Mouse (Mus musculus) heart, postnatal 14 days (tissue): ENCODE data around the gene Gm14226. TPM values are rescaled to one million over a fixed set of nuclear protein-coding genes. Genes with fewer than 3 reads are reported as not detected.
"Not testable (repeated sequence)": the region's sequence is repeated elsewhere in the genome, so short reads cannot be mapped to it uniquely, and the experiment has no call there.

Experiments used
- DNase-seq, 2 experiments: peaks; one replicate each; pipeline ENCODE4 v3.0.0; 2021 to 2022
- intact Hi-C: fragments of 180-260 bp; cut with DNase I; formaldehyde crosslinking; loops from one replicate; pipeline ENCODE4 v1.15.1; 2025
- long read RNA-seq, 2 experiments: library from polyadenylated mRNA; stranded (forward); transcript quantifications; one replicate each; pipeline ENCODE4 v2.0.0; 2021
- total RNA-seq, 2 experiments: library from RNA; stranded (reverse); gene quantifications; 2 replicates each; pipeline ENCODE4 v1.2.3; 2021

The Gm14226 gene
- total RNA-seq, result under 1 TPM; 0.12 to 0.24 TPM
- long read RNA-seq, experiment 1, result 0 reads
- long read RNA-seq, experiment 2, result 0 reads

DNA sequence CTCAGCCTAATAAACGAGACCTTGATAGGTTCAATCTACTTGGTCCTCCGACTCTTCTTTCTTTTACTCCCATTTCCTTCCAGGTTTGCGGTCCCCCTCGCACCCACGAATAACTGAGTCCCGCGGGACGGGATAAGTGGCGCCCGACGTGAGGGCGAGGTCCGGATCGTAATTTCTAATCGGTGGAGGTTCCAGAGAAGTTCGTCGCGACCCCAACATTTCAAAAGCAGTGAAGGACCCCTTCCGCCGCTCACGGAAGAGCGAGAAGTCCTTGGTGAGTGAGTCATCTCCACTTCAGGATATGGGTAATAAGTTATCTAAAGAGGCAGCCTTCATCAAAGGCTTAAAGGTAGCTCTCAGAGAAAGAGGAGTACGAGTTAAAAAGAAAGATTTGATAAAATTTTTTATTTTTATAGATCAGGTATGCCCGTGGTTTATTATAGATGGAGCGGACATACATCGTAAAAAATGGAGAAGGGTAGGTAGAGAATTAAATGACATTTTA is at the start of gene Gm14226:
TSS of gene Gm14226 (plus strand) at position 16 of the 505 bp plus-strand sequence.
- DNase-seq, intact Hi-C loops: not testable (repeated sequence)

DNA sequence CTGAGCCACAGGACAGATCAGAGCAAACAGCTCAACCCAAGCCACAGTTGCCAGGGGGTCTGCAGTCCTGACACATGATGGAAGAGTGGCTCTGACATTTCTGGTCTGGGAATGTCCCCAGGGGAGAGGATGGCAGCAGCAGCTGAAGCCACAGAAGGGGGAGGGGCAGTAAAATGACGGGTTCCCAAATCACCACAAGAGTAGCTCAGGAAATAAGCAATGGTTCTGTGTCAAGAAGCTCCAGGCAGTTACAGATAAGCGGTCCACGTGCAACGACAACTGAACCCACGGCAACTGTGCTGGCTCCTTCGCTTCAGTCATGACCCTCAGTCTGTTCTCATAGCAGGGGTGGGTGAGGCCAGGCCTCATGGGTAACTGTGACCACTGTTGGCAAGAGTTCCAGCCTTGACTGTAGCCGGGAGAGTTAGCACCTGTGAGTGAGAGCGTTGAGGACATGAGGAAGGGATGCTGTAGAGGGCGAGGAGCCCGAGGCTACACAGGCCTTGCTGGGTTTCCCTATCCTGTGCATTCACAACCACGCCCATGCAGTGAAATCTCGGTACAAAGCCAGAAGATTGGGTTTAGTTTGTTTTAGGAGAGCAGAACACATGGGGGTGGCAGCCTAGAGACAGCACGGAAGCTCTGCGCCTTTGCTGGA is 48.2 kb upstream of the Gm14226 start:
- not testable (repeated sequence) for DNase-seq
- intact Hi-C loops, result loop anchor here (2.0 kb wide), 1 partner anchor 49 kb away; no protein-coding TSS in a partner anchor

DNA sequence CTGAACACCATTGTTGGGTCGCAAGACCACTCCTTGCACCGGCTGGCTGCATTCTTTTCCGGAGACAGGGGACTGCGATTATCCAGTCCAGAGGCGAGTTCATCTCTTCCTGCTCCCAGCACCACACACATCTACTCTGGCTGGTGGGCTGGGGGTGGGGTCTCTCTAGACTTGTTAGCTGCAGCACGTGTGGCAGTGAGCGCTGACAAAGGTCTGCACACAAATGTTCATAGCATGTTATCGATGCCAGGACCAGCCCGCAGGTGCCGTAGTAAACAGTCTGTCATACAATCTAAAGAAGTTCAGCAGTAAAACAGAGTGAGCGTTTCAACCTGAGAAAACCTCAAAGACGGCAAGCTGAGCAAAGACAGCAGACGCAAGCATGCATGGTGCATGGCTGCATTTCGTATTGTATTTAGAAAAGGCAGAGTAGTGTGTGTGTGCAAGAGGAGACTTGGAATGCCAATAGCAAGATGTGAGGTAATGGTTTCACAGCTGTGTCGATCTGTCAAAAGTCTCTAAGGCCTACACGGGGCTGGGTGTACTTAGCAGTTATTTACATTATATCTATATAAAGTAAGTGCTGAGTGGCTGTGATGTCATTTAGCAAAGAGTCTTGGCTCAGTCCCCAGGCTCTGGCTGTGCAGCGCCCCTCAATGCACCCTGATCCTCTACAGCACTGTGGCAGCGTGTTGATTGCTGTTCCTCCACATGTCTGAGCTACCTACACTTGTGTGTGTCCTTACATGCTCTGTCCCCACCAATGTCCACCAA is 46.0 kb upstream of the Gm14226 start:
- intact Hi-C loops, result loop anchor here (2.0 kb wide), 1 partner anchor 51 kb away; no protein-coding TSS in a partner anchor
- no peak for DNase-seq

DNA sequence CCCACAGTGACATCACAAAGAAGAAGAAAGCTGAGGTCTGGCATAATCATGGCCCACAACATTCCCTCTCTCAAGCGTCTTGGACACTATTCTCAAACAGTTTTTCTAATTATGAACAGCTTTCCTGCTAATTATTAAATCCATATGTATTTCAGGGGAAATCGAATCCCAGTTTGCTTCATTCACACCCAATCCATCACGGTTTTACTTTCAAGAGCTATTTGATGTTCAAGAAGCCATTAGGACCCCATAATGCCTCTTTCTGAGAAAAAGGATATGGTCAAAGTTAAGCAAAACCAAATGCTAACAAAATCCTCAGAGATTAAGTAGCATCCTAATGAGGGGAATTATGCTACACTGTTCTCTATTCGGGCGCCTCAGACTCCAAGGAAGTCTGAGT is 45.1 kb upstream of the Gm14226 start:
- intact Hi-C loops, result no loop called here
- no peak for DNase-seq

DNA sequence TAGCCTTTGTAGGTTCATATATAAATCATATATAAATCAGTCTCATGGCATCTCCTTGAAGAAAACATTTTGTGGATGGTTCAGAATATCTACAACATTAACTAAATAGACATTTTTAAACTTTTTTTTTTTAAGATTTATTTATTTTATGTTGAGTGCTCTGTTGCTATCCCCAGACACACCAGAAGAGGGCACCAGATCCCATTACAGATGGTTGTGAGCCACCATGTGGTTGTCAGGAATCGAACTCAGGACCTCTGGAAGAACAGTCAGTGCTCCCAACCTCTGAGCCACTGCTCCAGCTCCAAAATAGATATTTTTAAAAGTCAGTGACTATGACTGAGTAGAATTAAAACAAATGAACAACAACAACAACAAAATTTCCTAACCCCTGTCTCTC is 31.5 kb upstream of the Gm14226 start:
- no peak for DNase-seq
- intact Hi-C loops, result no loop called here

DNA sequence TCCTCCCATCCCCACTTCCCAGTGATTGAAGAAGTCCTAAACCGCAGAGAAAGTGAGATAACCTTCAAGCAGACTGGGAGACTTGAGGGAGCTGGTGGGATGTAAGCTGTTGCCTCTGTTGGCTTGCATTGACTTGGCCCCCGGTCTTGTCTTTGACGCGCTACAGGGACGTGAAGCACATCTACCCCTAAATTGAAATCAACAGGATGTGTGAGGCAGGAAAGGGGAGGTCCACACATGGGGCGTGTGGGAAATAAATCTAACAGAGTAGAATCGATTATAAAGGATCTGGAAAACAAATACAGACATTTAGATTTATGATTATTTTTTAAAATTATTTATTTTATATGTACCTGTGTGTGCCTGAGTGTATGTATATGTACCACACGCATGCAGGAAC is 26.7 kb upstream of the Gm14226 start:
- intact Hi-C loops, result no loop called here
- DNase-seq, result no peak

DNA sequence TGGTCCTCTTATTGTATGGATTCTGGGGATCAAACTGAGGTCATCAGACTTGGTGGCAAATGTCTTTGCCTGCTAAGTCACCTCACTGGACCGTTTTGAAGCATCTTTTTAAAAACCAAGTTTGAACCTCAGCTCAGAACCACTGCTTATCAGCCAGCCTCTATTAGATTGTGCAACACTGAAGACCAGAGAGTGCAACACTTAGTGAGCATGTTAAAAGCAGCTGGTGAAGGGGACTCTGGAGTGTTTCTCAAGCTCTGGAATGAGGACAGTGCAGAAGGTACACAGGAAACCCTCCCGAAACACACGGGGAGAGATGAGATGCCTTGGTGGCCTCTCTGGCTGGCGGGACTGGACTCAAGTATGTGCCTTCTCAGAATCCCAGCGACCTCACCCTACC is 26.0 kb upstream of the Gm14226 start:
- intact Hi-C loops, result no loop called here
- no peak for DNase-seq

DNA sequence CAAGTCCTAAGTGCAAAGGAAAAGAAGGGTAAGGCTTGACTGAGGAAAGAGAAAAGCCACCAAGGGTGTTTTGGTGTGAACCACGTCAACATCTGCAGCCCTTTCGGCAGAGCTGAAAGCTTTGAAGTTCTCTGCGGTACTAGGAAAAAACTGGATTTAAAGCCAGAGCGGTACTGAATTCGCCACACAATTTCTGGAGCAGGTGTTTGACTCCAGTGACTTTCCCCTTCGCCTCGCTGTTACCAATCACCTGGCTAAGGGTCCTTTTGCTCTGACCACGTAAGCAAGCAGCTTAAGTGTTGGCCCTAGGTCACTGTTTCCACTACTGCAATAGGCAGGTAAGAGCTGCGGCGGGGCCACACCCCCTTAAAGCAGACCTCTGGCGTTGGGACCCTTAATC is 12.6 kb upstream of the Gm14226 start:
- DNase-seq, result no peak
- intact Hi-C loops, result no loop called here

DNA sequence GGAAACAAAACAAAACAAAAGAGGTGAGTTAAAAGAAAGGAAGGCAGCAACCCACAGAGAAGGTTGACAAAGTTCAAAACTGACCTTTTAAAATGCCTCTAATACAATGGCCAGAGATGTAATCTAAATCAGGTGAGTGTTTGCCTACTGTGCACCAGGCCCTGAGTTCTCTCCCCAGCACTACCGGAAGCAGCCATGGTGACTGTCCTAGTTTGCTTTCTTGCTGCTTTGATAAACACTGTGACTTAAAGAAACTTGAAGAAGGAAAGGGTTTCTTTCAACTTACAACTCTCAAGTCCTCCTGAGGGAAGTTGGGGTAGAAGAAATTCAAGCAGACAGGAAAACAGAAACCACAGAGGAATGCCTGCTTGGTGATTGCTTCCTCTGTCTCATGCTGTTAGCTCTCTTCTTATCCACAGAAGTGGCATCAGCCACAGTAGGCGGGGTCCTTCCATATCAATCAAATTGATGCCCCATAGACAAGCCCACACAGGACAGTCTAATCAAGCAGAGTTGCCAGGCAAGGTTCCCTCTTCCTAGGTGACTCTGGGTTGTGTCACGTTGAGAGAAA is 6.9 kb upstream of the Gm14226 start:
- DNase-seq, result no peak
- intact Hi-C loops, result no loop called here

DNA sequence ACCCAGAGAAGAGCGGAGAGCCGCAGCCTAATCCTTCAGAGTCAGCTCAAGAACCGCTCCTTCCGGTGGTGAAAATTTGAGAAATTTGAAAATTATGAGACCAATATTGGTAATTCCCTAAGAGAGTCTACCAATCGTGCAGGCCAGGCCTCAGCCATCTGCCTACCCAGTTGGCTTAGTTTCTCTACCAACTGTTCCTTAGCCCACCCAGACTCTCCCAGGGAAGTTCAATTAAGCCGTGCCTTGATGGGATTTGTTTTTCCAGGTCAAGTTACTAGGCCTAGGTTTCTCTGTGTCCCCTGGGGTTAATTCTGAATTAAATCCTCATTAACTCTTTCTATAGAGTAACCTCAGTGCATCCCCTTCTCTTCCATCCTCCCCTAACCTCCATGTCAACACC is 5.1 kb upstream of the Gm14226 start:
- intact Hi-C loops, result no loop called here
- no peak for DNase-seq

DNA sequence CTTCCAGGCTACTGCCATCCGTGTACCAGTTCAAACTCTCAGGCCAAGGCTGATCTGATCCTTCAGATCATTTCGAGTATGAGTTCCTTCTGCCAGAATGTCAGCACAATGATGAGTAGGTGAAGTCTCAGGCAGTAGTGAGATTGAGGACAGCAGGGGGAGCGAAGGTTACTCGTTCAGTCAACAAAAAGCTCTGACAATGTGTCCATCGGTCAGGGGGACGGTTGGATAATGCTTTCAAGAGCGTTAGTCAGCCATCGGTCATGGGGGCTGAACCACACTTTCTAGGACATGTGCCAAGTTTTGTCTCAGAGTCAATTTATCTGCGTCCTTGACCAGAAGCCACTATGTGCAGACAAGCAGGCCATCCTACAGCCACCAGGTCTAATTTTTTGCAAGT is 1.3 kb upstream of the Gm14226 start:
- intact Hi-C loops, DNase-seq: not testable (repeated sequence)

DNA sequence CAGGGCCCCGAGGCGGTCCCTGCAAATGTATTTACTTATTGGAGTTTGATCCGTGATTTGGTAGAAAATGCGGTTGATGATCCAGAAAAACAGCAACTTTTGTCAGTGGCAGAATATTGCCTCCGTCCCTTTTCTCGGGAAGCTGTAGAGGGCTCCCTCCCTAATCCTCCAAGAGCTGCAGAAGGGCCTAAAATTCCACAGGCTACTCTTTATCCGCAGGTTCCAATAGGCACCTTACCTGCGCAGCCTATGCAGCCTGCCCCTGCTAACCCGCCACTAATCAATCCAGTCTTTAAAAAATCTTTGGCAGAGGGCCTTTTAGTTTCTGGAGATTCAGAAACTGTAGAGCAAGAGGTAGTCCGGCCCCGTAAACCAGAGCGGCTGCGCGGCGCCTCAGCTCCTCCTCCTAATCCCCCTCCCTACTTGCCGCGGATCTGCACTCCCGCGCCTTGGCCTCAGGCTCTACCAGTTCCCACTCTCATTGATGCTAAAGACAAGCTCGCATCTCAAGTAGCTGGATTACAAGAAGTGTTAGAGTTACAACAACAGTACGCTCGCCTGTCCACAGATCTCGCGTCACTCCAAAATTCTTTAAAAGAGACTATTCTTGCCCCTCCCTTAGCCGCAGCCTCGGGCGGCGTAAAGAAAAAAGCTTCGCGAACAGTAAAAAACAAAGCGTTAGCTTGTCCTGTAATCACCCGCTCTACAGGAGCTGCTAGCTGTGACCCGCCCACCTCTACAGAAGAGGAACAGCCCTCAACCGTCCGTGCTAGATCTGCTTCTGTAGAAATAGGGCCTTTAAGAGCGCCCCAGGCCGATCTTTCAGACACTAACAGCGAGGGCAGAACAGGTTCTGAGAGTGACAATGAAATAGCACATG is 936 bp downstream of the Gm14226 start:
- peak; percentile 67 to 68 for DNase-seq
- intact Hi-C loops, result no loop called here

DNA sequence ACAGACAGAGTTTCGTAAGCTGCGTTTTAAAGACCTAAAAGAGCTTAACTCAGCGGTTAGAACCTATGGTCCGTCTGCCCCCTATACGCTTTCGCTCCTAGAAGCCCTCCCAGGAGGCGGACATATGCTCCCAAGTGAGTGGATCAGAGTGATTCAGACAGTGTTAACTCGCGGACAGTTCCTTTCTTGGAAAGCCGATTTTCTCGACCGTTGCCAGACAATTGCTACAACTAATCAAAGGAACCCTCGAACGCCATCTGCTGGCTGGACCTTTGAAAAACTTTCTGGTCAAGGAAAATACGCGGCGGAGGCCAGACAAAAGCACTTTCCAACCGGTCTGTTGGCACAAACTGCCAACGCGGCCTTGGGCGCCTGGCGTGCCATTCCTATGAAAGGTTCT is 1.6 kb downstream of the Gm14226 start:
- DNase-seq, result peak; percentile 88 to 93

DNA sequence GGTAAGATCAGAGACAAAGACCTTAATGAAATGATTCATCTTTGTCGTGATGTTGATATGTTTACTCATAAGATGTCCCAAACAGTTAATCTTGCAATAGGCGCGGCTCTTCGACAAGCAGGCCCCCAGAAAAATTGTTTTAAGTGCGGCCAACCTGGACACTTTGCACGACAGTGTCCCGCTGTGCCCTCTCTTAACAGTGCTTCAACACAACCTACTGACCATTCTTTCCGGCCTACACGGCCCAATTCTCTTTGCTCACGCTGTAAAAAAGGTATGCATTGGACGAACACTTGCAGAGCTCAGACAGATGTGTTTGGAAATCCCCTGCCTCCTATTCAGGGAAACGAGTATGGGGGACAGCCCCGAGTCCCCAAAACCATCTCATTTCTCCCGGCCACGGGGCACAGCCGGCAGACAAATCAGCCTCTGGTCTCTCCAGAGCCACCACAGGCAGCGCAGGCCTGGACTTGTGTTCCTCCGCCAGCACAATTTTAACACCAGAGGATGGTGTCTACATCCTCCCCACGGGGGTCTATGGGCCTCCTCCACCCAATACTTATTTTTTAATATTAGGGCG is 2.3 kb downstream of the Gm14226 start:
- DNase-seq, intact Hi-C loops: not testable (repeated sequence)

More for the DNA sequence above, 1.6 kb downstream of the Gm14226 start:
- intact Hi-C loops, result no loop called here

DNA sequence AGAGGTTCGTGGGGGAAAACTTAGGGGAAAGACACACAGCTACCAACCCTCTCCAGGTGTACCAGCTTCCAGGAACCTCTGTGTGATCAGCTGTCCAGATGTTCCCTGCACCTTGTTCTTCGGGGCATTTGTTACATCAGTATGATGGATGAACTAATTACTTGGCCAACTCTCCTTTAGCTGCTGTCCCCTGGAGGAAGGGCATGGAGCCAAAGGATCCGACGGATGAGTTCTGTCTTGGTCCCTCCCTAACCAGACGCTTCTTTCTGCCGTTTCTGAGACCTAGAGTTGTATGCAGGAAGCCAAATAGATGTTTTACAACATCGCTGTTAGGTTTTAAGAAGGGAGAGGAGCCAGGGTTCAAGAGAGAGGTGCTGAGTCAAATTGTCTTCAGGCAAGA is 12.8 kb downstream of the Gm14226 start:
- intact Hi-C loops, result loop anchor here (1.0 kb wide), 1 partner anchor 17 kb away; no protein-coding TSS in a partner anchor
- no peak for DNase-seq

DNA sequence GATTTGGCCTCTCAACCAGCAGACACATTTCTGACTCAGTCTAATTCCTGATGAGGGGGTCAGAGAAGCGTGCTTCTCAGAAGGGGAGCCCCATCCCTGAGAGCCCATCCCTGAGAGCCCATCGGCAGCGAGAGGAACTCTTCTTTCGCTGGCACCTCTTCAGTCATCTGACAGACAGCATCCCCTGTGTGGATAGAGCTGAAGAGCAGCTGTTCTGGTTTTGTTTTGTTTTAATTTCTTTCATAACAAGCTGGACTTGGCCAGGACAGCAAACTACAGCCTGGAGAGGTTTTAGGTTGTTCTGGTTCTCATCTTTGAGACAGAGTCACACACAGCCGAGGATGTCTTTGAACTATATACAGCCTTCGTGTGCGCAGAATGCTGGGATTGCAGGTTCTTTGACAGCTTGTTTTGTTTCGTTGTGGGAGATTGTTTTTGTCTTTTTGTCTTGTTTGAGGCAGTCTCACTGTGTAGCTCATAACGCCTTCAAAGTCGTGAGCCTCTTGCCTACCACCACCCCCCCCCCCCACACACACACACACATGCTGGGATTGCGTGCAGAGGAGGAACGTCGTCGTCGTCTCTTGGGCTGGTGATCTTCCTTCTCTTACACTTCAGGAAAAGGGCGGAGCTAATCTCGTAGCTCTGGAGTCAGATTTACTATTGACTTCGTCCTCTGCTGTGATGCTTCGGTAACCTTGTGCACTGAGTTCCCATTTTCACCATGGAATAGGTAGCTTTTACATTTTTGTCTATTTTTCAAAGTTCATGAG is 15.1 kb downstream of the Gm14226 start:
- no peak for DNase-seq
- intact Hi-C loops, result no loop called here

DNA sequence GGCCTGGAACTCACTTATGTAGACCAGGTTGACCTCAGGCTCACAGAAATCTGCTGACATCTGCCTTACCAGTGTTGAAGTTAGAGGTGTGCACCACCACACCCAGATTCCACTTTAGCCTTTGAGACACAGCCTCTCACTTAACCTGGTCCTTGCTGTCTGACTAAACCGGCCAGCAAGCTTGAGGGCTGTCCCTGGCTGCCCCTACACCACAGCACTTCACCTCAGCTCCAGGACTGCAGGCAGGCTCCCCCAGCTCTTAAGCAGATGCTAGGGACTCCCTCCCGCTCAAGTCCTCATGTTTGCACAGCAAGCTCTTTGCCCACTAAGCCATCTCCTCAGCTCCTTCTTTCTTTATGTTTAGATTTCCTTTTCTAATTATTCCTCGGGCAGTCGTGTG is 21.9 kb downstream of the Gm14226 start:
- no peak for DNase-seq
- intact Hi-C loops, result no loop called here

DNA sequence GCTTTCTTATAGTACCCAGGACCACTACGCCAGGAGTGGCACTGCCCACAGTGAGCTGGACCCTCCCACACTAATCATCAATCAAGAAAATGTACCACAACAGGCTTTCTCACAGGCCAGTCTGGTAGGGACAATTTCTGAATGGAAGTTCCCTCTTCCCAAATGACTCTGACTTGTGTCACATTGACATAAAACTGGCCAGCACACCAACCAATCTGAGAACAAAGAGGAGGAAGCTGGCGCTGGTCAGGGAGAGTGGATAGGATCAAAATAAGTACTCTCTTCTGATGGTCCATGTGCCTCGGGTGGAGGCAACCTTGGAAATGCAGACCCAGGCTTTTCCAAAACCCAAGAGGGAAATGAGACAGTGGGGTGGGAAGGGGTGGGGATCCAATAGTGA is 26.5 kb downstream of the Gm14226 start:
- no peak for DNase-seq
- intact Hi-C loops, result no loop called here

DNA sequence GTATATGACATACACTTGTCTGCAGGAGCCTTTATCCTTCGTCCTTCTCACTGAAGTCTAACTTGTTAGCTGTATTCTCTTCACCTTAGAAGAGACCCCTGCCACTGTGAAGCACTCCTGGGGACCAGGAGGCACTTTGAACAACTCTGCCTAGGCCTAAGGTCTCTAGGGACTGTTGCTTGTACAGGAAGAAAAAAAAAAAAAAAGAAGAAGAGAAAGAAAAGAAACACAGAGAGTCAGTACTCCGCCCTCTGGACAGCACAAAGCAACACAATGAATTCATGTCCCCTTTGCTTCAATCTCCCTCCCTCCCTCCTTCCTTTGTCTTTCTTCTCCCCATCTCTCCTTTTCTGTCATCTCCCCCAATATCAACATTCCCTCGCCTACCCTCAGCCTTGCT is 27.0 kb downstream of the Gm14226 start:
- intact Hi-C loops, result no loop called here

More for the DNA sequence above, 27.0 kb downstream of the Gm14226 start:
- no peak for DNase-seq
